Mouse (Mus musculus) lung, adult 2 months (tissue): ENCODE measurements around the gene Ppp6r1. TPM values are rescaled to one million over a fixed set of nuclear protein-coding genes. Genes with fewer than 3 reads are reported as not detected.

ENCODE experiments used
- DNase-seq: peaks from one replicate; pipeline ENCODE4 v3.0.0; 2022
- H3K4me1 ChIP-seq: fragments of 200-500 bp; 2 replicates; pipeline ENCODE4 v1.6.1; 2011; ENCODE audit warnings: low read length; ENCODE audit not compliant: control insufficient read depth, insufficient read depth
- H3K4me3 ChIP-seq: fragments of 200-500 bp; replicated peaks from 2 replicates; pipeline ENCODE3; 2011; ENCODE audit warnings: low read depth, mild to moderate bottlenecking, control low read depth, low read length; ENCODE audit errors: extremely low read depth
- CTCF ChIP-seq: fragments of 200-500 bp; IDR thresholded peaks from 2 replicates; pipeline ENCODE4 v1.5.1; 2011; ENCODE audit warnings: mild to moderate bottlenecking, low read length, control low read depth; ENCODE audit not compliant: insufficient read depth
- POLR2A ChIP-seq: fragments of 200-500 bp; IDR thresholded peaks from 2 replicates; pipeline ENCODE4 v1.6.1; 2011; ENCODE audit warnings: low read depth, mild to moderate bottlenecking, control low read depth, low read length, borderline replicate concordance; ENCODE audit errors: extremely low read depth
- WGBS: fragments of 180-500 bp; shearing (Covaris S2); methylation state at CpG from one replicate; pipeline ENCODE4 v1.1.7; 2018; 5-methylcytosine and 5-hydroxymethylcytosine counted together
- polyA plus RNA-seq: library from polyadenylated mRNA; depleted of rRNA; stranded (reverse); fragments of >200 nt; gene quantifications from 2 replicates; pipeline ENCODE4 v1.2.3, GENCODE M21; 2012; rRNA removed

Ppp6r1 gene
- polyA plus RNA-seq = 99.0 and 112 TPM in 2 replicates

GRCm38 (mm10) chr7:4658912-4659551, at the start of gene Ppp6r1:
Gene Ppp6r1 (minus strand): TSS chr7:4659019.
- Histone ChIP-seq H3K4me3 (peak within 1 kb of the TSS; percentile 86), H3K4me1 (peaks cover 14% of the 10 kb centered on the region)
- WGBS = under 1% methylated on average over 54 of the region's 54 CpGs
- TF ChIP-seq POLR2A = peak; percentile 89; the same call in 1 of the 2 replicates
- no peak for TF ChIP-seq CTCF
- DNase-seq = peak; percentile 93

DNA sequence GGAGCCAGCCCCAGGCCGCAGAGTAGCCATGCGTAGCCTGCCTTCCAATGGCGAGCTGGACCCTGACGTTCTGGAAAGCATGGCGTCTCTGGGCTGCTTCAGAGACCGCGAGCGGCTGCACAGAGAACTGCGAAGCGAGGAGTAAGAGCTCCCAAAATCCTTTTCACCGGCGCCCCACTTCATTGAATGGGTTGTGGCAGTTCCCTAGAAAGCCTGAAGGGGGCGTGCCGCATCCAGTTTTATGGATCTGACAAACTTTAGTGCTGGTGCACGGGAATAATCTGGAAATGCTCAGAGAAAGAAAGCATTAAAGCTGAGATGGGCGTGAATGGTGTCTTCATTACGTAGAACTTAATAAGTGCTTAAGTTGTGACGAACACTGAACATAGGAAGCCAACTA, 46.3 kb upstream of the Ppp6r1 start:
- WGBS = 50% methylated on average over 18 of the region's 18 CpGs
- no peaks in the 10 kb centered on the region for H3K4me1 ChIP-seq
- TF ChIP-seq CTCF (0 out of 2 replicates have a peak, but pooled peaks have one; percentile 16), POLR2A (no peak)
- H3K4me3 ChIP-seq = no peak overlapping the region
- peak; percentile 41 for DNase-seq

DNA sequence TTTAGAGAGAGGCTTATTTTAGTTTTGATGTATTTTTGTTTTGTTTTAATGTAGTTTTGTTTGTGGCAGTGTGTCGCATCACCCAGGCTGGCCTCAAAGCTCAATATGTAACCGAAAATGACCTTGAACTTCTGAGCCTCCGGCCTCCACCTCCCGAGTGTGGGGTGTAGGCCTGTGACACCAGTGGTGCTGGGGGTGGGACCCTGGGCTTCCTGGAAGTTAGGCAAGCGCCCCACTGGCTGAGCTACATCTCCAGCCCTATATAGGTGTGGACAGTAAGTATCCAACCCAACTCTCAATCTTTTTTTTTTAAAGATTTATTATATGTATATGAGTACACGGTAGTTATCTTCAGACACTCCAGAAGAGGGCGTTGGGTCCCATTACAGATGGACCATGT, 44.4 kb upstream of the Ppp6r1 start:
- 91% methylated on average over 7 of the region's 7 CpGs for WGBS
- H3K4me1 ChIP-seq = no peaks in the 10 kb centered on the region
- no peak overlapping the region for H3K4me3 ChIP-seq
- DNase-seq = no peak
- no peak for TF ChIP-seq POLR2A
- no peak for TF ChIP-seq CTCF

GRCm38 (mm10) chr7:4702334-4702733, 43.5 kb upstream of the Ppp6r1 start:
- WGBS = 42% methylated on average over 8 of the region's 8 CpGs
- no peak for TF ChIP-seq POLR2A
- no peak for TF ChIP-seq CTCF
- Histone ChIP-seq H3K4me1 (no peaks in the 10 kb centered on the region), H3K4me3 (no peak overlapping the region)
- no peak for DNase-seq

GRCm38 (mm10) chr7:4693004-4693403, 34.2 kb upstream of the Ppp6r1 start:
- WGBS = 86% methylated on average over 6 of the region's 6 CpGs
- no peak for DNase-seq
- no peak for TF ChIP-seq POLR2A
- no peak for TF ChIP-seq CTCF
- Histone ChIP-seq H3K4me1 (no peaks in the 10 kb centered on the region), H3K4me3 (no peak overlapping the region)

GRCm38 (mm10) chr7:4690951-4691653, 32.3 kb upstream of the Ppp6r1 start:
- DNase-seq = no peak
- Histone ChIP-seq H3K4me1 (no peaks in the 10 kb centered on the region), H3K4me3 (peak overlapping the region; percentile 13)
- WGBS = 16% methylated on average over 23 of the region's 35 CpGs
- no peak for TF ChIP-seq POLR2A
- no peak for TF ChIP-seq CTCF

DNA sequence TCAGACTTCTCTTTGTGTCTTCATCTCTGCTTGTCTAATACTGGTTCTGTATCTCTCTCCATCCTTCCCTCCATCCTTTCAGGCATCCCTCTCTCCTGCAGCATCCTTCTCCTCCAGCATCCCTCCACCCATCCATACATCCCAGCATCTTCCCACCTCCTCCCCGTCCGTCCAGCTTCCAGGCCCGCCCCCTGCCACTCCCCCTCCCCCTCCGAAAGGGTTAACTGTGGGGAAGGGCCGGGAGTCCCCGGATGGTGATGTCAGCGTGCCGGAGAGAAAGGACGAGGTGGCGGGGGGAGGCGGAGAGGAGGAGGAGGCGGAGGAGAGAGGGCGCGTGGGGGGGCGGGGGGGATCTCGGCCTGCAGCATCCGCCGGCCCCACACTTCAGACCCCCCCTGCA, 31.6 kb upstream of the Ppp6r1 start, which contains the start of gene Brsk1:
Gene Brsk1 (plus strand): TSS at position 218 of the 400 bp plus-strand sequence.
- TF ChIP-seq POLR2A (no peak), CTCF (no peak)
- no peak for DNase-seq
- Histone ChIP-seq H3K4me3 (peak within 1 kb of the TSS; percentile 37), H3K4me1 (no peaks in the 10 kb centered on the region)
- 1% methylated on average over 6 of the region's 18 CpGs for whole genome bisulfite sequencing

DNA sequence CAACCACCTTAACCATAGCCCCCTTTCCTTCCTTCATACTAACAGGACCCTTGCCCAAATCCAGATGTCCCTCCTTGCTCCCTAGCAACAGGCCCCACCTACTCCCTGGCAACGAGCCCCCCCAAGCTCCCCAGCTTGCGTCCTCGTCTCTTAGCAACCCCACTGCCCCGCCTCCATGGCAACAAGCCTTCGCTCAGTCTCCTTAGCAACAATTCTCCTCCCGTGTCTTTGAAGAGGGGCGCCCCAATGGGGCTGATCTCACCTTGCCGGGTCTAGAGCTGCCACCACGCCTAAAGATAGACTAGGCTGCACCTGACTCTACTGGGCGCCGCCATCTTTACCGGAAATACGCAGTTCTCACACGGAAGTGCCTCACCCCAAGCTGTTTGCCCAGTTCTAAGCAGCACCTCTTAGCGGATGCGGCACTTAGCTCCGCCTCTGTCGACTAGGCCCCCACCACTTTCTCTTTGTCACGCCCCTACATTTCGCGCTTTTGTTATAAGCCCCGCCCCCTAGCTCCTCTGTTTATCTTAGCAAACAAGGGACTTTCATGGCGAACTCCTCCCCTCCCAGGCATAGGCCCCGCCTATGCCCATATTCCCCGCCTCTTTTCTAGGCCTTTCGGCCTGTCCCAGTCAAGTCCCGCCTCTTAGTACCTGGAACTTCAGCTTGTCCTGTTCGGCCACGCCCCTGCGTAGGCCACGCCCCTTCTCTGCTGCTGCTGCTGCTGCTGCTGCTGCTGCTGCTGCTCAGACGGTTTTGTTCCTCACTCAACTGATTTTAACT, 26.0 kb upstream of the Ppp6r1 start, which contains the start of gene Hspbp1:
Gene Hspbp1 (minus strand): TSS at position 437 of the 786 bp plus-strand sequence.
- no peaks in the 10 kb centered on the region for H3K4me1 ChIP-seq
- TF ChIP-seq CTCF = no peak
- peak; percentile 48; the same call in 1 of the 2 replicates for TF ChIP-seq POLR2A
- peak; percentile 95 for DNase-seq
- under 1% methylated on average over 32 of the region's 32 CpGs for WGBS
- H3K4me3 ChIP-seq = peak within 1 kb of the TSS; percentile 73

DNA sequence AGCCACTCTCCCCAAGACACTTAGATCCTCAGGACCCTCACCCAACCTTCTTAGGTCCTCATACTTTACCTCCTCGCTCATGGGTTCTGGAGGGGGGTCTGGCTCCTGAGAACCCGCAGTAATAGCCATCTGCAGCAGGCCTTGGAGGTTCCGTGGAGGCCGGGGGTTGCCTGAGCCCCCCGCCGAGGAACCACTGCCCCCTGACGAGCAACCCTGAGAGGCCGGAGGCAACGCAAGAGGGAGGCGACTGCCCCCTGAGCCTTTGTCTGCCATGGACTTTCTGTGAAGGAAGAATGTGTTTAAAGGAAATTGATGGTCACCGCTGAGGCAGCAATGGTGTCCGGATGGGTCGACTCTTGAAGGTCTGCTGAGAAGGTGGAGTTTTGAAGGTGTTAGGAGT, 25.4 kb upstream of the Ppp6r1 start:
- DNase-seq = no peak
- under 1% methylated on average over 13 of the region's 13 CpGs for WGBS
- TF ChIP-seq POLR2A = no peak
- TF ChIP-seq CTCF = no peak
- no peaks in the 10 kb centered on the region for H3K4me1 ChIP-seq
- peak overlapping the region; percentile 73 for H3K4me3 ChIP-seq

GRCm38 (mm10) chr7:4683307-4683706, 24.5 kb upstream of the Ppp6r1 start:
- DNase-seq = no peak
- H3K4me1 ChIP-seq = no peaks in the 10 kb centered on the region
- H3K4me3 ChIP-seq = no peak overlapping the region
- WGBS = 75% methylated on average over 5 of the region's 5 CpGs
- TF ChIP-seq CTCF (no peak), POLR2A (no peak)
